Mouse (Mus musculus) ES-CJ7 (cell line): ENCODE data around the gene Olfr1025-ps1.

Source experiments
- DNase-seq: peaks from one replicate; pipeline ENCODE4 v3.0.0; 2011; ENCODE audit warnings: low read depth, low spot score

The Olfr1025-ps1 gene

GRCm38 (mm10) chr2:85914893-85915292, at the start of gene Olfr1025-ps1:
Gene Olfr1025-ps1, plus strand, starts transcription at chr2:85915193.
- no peak for DNase-seq

- no peak for DNase-seq
These were observed 46.7 kb upstream of the Olfr1025-ps1 start, which contains the start of gene Olfr1022 for GRCm38 (mm10) chr2:85868294-85868693. Gene Olfr1022, plus strand, starts transcription at chr2:85868594.

GRCm38 (mm10) chr2:85885340-85885739, 29.7 kb upstream of the Olfr1025-ps1 start, which contains the start of gene Olfr1023:
Gene Olfr1023, plus strand, starts transcription at chr2:85885640.
- no peak for DNase-seq

GRCm38 (mm10) chr2:85904952-85905351, 10.0 kb upstream of the Olfr1025-ps1 start, which contains the start of gene Olfr1024:
Gene Olfr1024, minus strand, starts transcription at chr2:85905052.
- no peak for DNase-seq

GRCm38 (mm10) chr2:85913197-85913596, 1.8 kb upstream of the Olfr1025-ps1 start:
- DNase-seq, result no peak

GRCm38 (mm10) chr2:85921258-85921657, 6.3 kb downstream of the Olfr1025-ps1 start, which contains the start of gene Olfr1026:
Gene Olfr1026, plus strand, starts transcription at chr2:85921558.
- no peak for DNase-seq

GRCm38 (mm10) chr2:85950137-85950536, 35.1 kb downstream of the Olfr1025-ps1 start, which contains the start of gene Olfr1028:
Gene Olfr1028, plus strand, starts transcription at chr2:85950437.
- DNase-seq, result no peak
